10 mouse cellular contexts compared by ENCODE assay signal in genomic region chr8:80610549-80611440, GRCm38 (mm10). TPM values are rescaled to one million over a fixed set of nuclear protein-coding genes. Genes with fewer than 3 reads are reported as not detected.
A peak's percentile ranks its signal among the peaks of the same experiment; 100 is the strongest.
DNase-seq lines count a peak whose midpoint lies in the region; ATAC-seq and TF ChIP-seq lines count a peak whose summit lies in the region.
"Had no signal": no experiment of that assay in that cellular context is flagged by ENCODE, and none has a peak within 500 bp of the region (broad histone marks: within the 10 kb centered on the region; RNA-seq: fewer than 3 reads in every experiment).

TSS of gene Frem3 (plus strand) at chr8:80611080.

- peaks cover 21% of the 10 kb centered on the region for H3K27me3 ChIP-seq in heart, embryonic 11.5 days (ENCODE audit: control insufficient read depth, insufficient read depth, low read length)
- no peaks in the 10 kb centered on the region for H3K27me3 ChIP-seq in ES-Bruce4 (ENCODE audit: control insufficient read depth, insufficient read depth, low read length, poor library complexity, severe bottlenecking)
- H3K27me3 ChIP-seq in forebrain, embryonic 13.5 days, result peaks cover 26% of the 10 kb centered on the region
- H3K27me3 ChIP-seq in midbrain, embryonic 10.5 days (ENCODE audit: low read depth, poor library complexity, severe bottlenecking), result peaks cover 38% of the 10 kb centered on the region

- intact Hi-C loops in heart, postnatal 36 days (cut with DNase I), result no loop called here

- H3K27ac ChIP-seq in heart, embryonic 11.5 days (ENCODE audit: low read depth, low read length), result no peak within 1 kb of the TSS
- H3K27ac ChIP-seq in ES-Bruce4 (ENCODE audit: insufficient read depth, low read length), result no peak within 1 kb of the TSS
- no peak within 1 kb of the TSS for H3K27ac ChIP-seq in forebrain, embryonic 13.5 days
- no peak within 1 kb of the TSS for H3K27ac ChIP-seq in midbrain, embryonic 10.5 days (replicated peaks)
- H3K27ac ChIP-seq: liver, embryonic 14.5 days had no signal

- ATAC-seq in heart, embryonic 11.5 days (replicated peaks; ENCODE audit: insufficient number of reproducible peaks, low FRiP score, low TSS enrichment), result no peak; the same call in 1 of the 2 replicates
- 0 out of 2 replicates have a peak, but pooled peaks have one; percentile 33 for ATAC-seq in forebrain, embryonic 13.5 days

- no peaks in the 10 kb centered on the region for H3K36me3 ChIP-seq in heart, embryonic 11.5 days (ENCODE audit: control insufficient read depth, insufficient read depth, low read length)
- no peaks in the 10 kb centered on the region for H3K36me3 ChIP-seq in ES-Bruce4 (ENCODE audit: control insufficient read depth, insufficient read depth, low read length, poor library complexity, severe bottlenecking)
- H3K36me3 ChIP-seq in forebrain, embryonic 13.5 days (ENCODE audit: poor library complexity, severe bottlenecking), result no peaks in the 10 kb centered on the region
- no peaks in the 10 kb centered on the region for H3K36me3 ChIP-seq in midbrain, embryonic 10.5 days

- TF ChIP-seq EP300 in ES-Bruce4 (IDR thresholded peaks at IDR 0.05; ENCODE audit: insufficient read depth, low read depth, low read length), result no peak

- WGBS in heart, embryonic 11.5 days (ENCODE audit: insufficient replicate concordance), result 4% methylated on average over 32 of the region's 32 CpGs
- WGBS in forebrain, embryonic 13.5 days, result 1% methylated on average over 32 of the region's 32 CpGs
- WGBS in midbrain, embryonic 10.5 days, result 2% methylated on average over 32 of the region's 32 CpGs

- H3K9me3 ChIP-seq in heart, embryonic 11.5 days (replicated peaks; ENCODE audit: control insufficient read depth, low read length), result no peaks in the 10 kb centered on the region
- no peaks in the 10 kb centered on the region; the same call in 1 of the 2 replicates for H3K9me3 ChIP-seq in ES-Bruce4 (replicated peaks; ENCODE audit: control insufficient read depth, insufficient read depth, low read length, poor library complexity, severe bottlenecking)
- H3K9me3 ChIP-seq in forebrain, embryonic 13.5 days (replicated peaks), result no peaks in the 10 kb centered on the region
- H3K9me3 ChIP-seq in midbrain, embryonic 10.5 days (replicated peaks), result no peaks in the 10 kb centered on the region

- no peak for TF ChIP-seq POLR2A in ES-Bruce4 (IDR thresholded peaks at IDR 0.05; ENCODE audit: insufficient read depth, low read length)

- no peak for TF ChIP-seq CTCF in ES-Bruce4 (IDR thresholded peaks at IDR 0.05; ENCODE audit: low read depth, low read length)

- H3K4me3 ChIP-seq in heart, embryonic 11.5 days (ENCODE audit: low read depth, low read length), result peak within 1 kb of the TSS; percentile 38
- peak within 1 kb of the TSS; percentile 29 for H3K4me3 ChIP-seq in ES-Bruce4 (ENCODE audit: low read depth, low read length)
- H3K4me3 ChIP-seq in forebrain, embryonic 13.5 days, result peak within 1 kb of the TSS; percentile 26
- H3K4me3 ChIP-seq in midbrain, embryonic 10.5 days, result peak within 1 kb of the TSS; percentile 46

- DNase-seq in heart, postnatal 36 days, result no peak
- no peak for DNase-seq in midbrain, embryonic 10.5 days (ENCODE audit: low spot score)
- no peak for DNase-seq in urinary bladder, postnatal 4 days (ENCODE audit: low spot score in 2 of 2)
- DNase-seq in left cerebral cortex, adult 11 months (ENCODE audit: low spot score), result no peak
- no peak for DNase-seq in T-cell, adult 2 months (ENCODE audit: low spot score)
- DNase-seq: thymus, adult 18-20 months had no signal

- H3K4me2 ChIP-seq in heart, embryonic 11.5 days, result peak within 1 kb of the TSS; percentile 75
- H3K4me2 ChIP-seq in forebrain, embryonic 13.5 days, result peak within 1 kb of the TSS; percentile 55

- H3K4me1 ChIP-seq in heart, embryonic 11.5 days (ENCODE audit: control insufficient read depth, insufficient read depth, low read length), result peaks cover 7% of the 10 kb centered on the region; the same call in 1 of the 2 replicates
- no peaks in the 10 kb centered on the region for H3K4me1 ChIP-seq in ES-Bruce4 (ENCODE audit: control insufficient read depth, insufficient read depth, low read length)
- H3K4me1 ChIP-seq in forebrain, embryonic 13.5 days, result peaks cover 14% of the 10 kb centered on the region
- H3K4me1 ChIP-seq in midbrain, embryonic 10.5 days, result peaks cover 22% of the 10 kb centered on the region

- 0 out of 2 replicates have a peak within 1 kb of the TSS, but pooled peaks have one; percentile 22 for H3K9ac ChIP-seq in heart, embryonic 11.5 days (ENCODE audit: low read depth, low read length)
- 0 out of 2 replicates have a peak within 1 kb of the TSS, but pooled peaks have one; percentile 14 for H3K9ac ChIP-seq in ES-Bruce4 (ENCODE audit: low read depth, poor library complexity, severe bottlenecking)
- 0 out of 2 replicates have a peak within 1 kb of the TSS, but pooled peaks have one; percentile 4 for H3K9ac ChIP-seq in forebrain, embryonic 13.5 days
- H3K9ac ChIP-seq: liver, embryonic 14.5 days had no signal

RNA-seq across cellular contexts. Expression of gene Frem3, which starts in this region (rescaled TPM):
- 0.11 and 0.21 TPM in 2 replicates for polyA plus RNA-seq in heart, embryonic 11.5 days (2014; fragmentation: Nextera tagmentation; extraction: Ambion mirVana)
- total RNA-seq in heart, postnatal 36 days (2021), result under 1 TPM in 1 of 2 experiments, not detected in 1; 0.06 TPM
- polyA plus RNA-seq in ES-Bruce4 (2011; ENCODE audit: insufficient read depth, insufficient read length, low read depth, missing spikeins), result not detected in 2 replicates
- not detected in 2 replicates for polyA plus RNA-seq in forebrain, embryonic 13.5 days (2015; fragmentation: Nextera tagmentation; extraction: Ambion mirVana)
- not detected in 2 replicates for polyA plus RNA-seq in midbrain, embryonic 10.5 days (2016; fragmentation: Nextera tagmentation; extraction: Ambion mirVana)

Comparison
In these comparisons a context has a peak if more than half of its experiments do, and no peak if none do; other contexts are left out.
1. Peak in ATAC-seq, H3K4me3 ChIP-seq, H3K9ac ChIP-seq and H3K4me2 ChIP-seq in forebrain, embryonic 13.5 days; RNA of the gene not detected or under 1 TPM.